Mouse (Mus musculus): ENCODE results near the gene Mad2l1. TPM values are rescaled to one million over a fixed set of nuclear protein-coding genes. Genes with fewer than 3 reads are reported as not detected.

Mad2l1 gene
- 10.4 and 13.7 TPM in 2 replicates for polyA plus RNA-seq (2014; fragmentation: Nextera tagmentation; extraction: Ambion mirVana)

GRCm38 (mm10) chr6:66535028-66535862 lies at the start of gene Mad2l1:
Gene Mad2l1 (plus strand): TSS chr6:66535390.
- Histone ChIP-seq H3K4me2 (ENCODE audit: low read depth, low read length) (peak within 1 kb of the TSS; percentile 73), H3K27ac (ENCODE audit: low read depth, low read length) (peak within 1 kb of the TSS; percentile 67), H3K36me3 (ENCODE audit: control insufficient read depth, insufficient read depth, low read length) (no peaks in the 10 kb centered on the region), H3K9ac (replicated peaks; ENCODE audit: low read depth, low read length) (peak within 1 kb of the TSS; percentile 52), H3K27me3 (ENCODE audit: control insufficient read depth, insufficient read depth, low read length) (no peaks in the 10 kb centered on the region), H3K4me1 (ENCODE audit: control insufficient read depth, insufficient read depth, low read length) (peaks cover 4% of the 10 kb centered on the region; the same call in 1 of the 2 replicates), H3K9me3 (ENCODE audit: control insufficient read depth, low read length) (no peaks in the 10 kb centered on the region), H3K4me3 (ENCODE audit: low read depth, low read length) (peak within 1 kb of the TSS; percentile 46)
- under 1% methylated on average over 57 of the region's 57 CpGs for WGBS
- ATAC-seq (ENCODE audit: low read depth) = peak; percentile 99

DNA sequence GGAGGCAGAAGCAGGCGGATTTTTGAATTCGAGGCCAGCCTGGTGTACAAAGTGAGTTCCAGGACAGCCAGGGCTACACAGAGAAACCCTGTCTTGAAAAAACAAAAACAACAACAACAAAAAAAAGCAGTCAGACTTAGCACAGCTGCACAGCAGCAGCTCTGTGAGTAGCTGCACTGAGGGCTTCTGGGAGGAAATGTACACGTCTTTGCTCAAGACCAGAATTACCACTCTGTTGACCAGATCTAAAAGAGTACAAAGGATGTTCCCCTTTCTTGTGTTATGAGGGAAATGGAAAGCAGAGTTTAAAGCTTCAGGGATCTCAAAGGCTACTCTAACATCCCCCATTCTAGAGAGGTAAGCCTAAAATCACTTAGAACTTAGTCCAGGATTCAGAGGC lies 41.5 kb upstream of the Mad2l1 start:
- Histone ChIP-seq H3K9ac (replicated peaks; ENCODE audit: low read depth, low read length) (no peak overlapping the region), H3K27ac (ENCODE audit: low read depth, low read length) (no peak overlapping the region), H3K4me1 (ENCODE audit: control insufficient read depth, insufficient read depth, low read length) (no peaks in the 10 kb centered on the region), H3K4me3 (ENCODE audit: low read depth, low read length) (no peak overlapping the region), H3K27me3 (ENCODE audit: control insufficient read depth, insufficient read depth, low read length) (no peaks in the 10 kb centered on the region), H3K4me2 (ENCODE audit: low read depth, low read length) (no peak overlapping the region), H3K9me3 (ENCODE audit: control insufficient read depth, low read length) (no peaks in the 10 kb centered on the region), H3K36me3 (ENCODE audit: control insufficient read depth, insufficient read depth, low read length) (no peaks in the 10 kb centered on the region)
- 90% methylated on average over 3 of the region's 3 CpGs for WGBS
- no peak for ATAC-seq (ENCODE audit: low read depth)

- Histone ChIP-seq H3K27me3 (ENCODE audit: control insufficient read depth, insufficient read depth, low read length) (no peaks in the 10 kb centered on the region), H3K27ac (ENCODE audit: low read depth, low read length) (no peak overlapping the region), H3K9me3 (ENCODE audit: control insufficient read depth, low read length) (no peaks in the 10 kb centered on the region), H3K4me3 (ENCODE audit: low read depth, low read length) (no peak overlapping the region), H3K9ac (replicated peaks; ENCODE audit: low read depth, low read length) (no peak overlapping the region), H3K4me2 (ENCODE audit: low read depth, low read length) (no peak overlapping the region), H3K4me1 (ENCODE audit: control insufficient read depth, insufficient read depth, low read length) (no peaks in the 10 kb centered on the region), H3K36me3 (ENCODE audit: control insufficient read depth, insufficient read depth, low read length) (no peaks in the 10 kb centered on the region)
- ATAC-seq (ENCODE audit: low read depth) = no peak
- 93% methylated on average over 5 of the region's 5 CpGs for WGBS
Observed at GRCm38 (mm10) chr6:66516368-66516767, 18.8 kb upstream of the Mad2l1 start.

- Histone ChIP-seq H3K9ac (replicated peaks; ENCODE audit: low read depth, low read length) (no peak overlapping the region), H3K27ac (ENCODE audit: low read depth, low read length) (no peak overlapping the region), H3K27me3 (ENCODE audit: control insufficient read depth, insufficient read depth, low read length) (no peaks in the 10 kb centered on the region), H3K4me1 (ENCODE audit: control insufficient read depth, insufficient read depth, low read length) (no peaks in the 10 kb centered on the region), H3K36me3 (ENCODE audit: control insufficient read depth, insufficient read depth, low read length) (no peaks in the 10 kb centered on the region), H3K4me3 (ENCODE audit: low read depth, low read length) (no peak overlapping the region), H3K9me3 (ENCODE audit: control insufficient read depth, low read length) (no peaks in the 10 kb centered on the region), H3K4me2 (ENCODE audit: low read depth, low read length) (no peak overlapping the region)
- ATAC-seq (ENCODE audit: low read depth) = no peak
- 95% methylated on average over 10 of the region's 10 CpGs for WGBS
Observed at GRCm38 (mm10) chr6:66528386-66528785, 6.8 kb upstream of the Mad2l1 start.

GRCm38 (mm10) chr6:66533241-66533640 lies 1.9 kb upstream of the Mad2l1 start:
- no peak overlapping the region for H3K4me2 ChIP-seq (ENCODE audit: low read depth, low read length)
- H3K9me3 ChIP-seq (ENCODE audit: control insufficient read depth, low read length) = no peaks in the 10 kb centered on the region
- H3K27me3 ChIP-seq (ENCODE audit: control insufficient read depth, insufficient read depth, low read length) = no peaks in the 10 kb centered on the region
- H3K9ac ChIP-seq (replicated peaks; ENCODE audit: low read depth, low read length) = no peak overlapping the region
- ATAC-seq (ENCODE audit: low read depth) = no peak
- peaks cover 4% of the 10 kb centered on the region; the same call in 1 of the 2 replicates for H3K4me1 ChIP-seq (ENCODE audit: control insufficient read depth, insufficient read depth, low read length)
- H3K27ac ChIP-seq (ENCODE audit: low read depth, low read length) = no peak overlapping the region
- no peak overlapping the region for H3K4me3 ChIP-seq (ENCODE audit: low read depth, low read length)
- no peaks in the 10 kb centered on the region for H3K36me3 ChIP-seq (ENCODE audit: control insufficient read depth, insufficient read depth, low read length)
- 20% methylated on average over 3 of the region's 3 CpGs for WGBS

DNA sequence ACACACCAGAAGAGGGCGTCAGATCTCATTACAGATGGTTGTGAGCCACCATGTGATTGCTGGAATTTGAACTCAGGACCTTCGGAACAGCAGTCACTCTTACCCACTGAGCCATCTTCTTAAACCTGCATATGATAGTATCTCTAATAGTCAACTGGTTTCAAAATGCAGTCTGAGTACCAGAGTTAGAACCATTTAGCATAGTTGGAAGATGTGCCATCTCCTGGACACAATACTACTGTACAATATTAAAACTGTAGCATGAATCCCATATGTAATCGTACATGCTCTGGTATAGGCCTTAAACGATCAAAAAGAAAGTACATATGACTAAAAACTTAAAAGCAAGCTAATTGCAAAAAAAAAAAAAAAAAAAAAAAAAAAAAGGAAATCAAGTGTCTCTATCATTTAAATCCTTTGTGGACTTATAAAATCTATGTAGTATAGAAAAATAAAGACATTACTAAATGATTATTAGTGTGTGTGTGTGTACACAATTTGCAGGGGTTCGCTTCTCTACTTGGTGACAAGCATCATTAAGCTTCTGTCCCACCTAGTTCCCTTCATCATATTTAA lies 736 bp upstream of the Mad2l1 start:
- H3K4me3 ChIP-seq (ENCODE audit: low read depth, low read length) = peak overlapping the region; percentile 46
- H3K27me3 ChIP-seq (ENCODE audit: control insufficient read depth, insufficient read depth, low read length) = no peaks in the 10 kb centered on the region
- H3K4me1 ChIP-seq (ENCODE audit: control insufficient read depth, insufficient read depth, low read length) = peaks cover 4% of the 10 kb centered on the region; the same call in 1 of the 2 replicates
- peak overlapping the region; percentile 73 for H3K4me2 ChIP-seq (ENCODE audit: low read depth, low read length)
- H3K9ac ChIP-seq (replicated peaks; ENCODE audit: low read depth, low read length) = peak overlapping the region; percentile 37; the same call in 1 of the 2 replicates
- peak overlapping the region; percentile 67 for H3K27ac ChIP-seq (ENCODE audit: low read depth, low read length)
- WGBS = 83% methylated on average over 5 of the region's 5 CpGs
- H3K36me3 ChIP-seq (ENCODE audit: control insufficient read depth, insufficient read depth, low read length) = no peaks in the 10 kb centered on the region
- ATAC-seq (ENCODE audit: low read depth) = no peak; the same call in 1 of the 2 replicates
- H3K9me3 ChIP-seq (ENCODE audit: control insufficient read depth, low read length) = no peaks in the 10 kb centered on the region

DNA sequence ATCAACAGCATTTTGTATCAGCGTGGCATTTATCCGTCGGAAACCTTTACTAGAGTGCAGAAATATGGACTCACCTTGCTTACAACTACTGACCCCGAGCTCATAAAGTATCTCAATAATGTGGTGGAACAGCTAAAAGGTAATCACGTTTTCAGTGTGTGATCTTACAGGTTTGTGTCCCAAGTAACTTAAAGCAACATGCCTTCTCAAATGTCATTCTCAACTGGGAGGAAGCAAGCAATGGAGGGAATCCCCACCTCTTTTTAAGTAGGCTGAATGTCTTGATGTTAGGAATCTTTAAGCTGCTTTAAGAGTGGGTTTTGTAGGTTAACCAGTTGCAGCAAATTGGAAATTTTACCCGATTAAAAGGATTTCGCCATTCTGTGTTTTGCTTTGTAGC lies 776 bp downstream of the Mad2l1 start:
- Histone ChIP-seq H3K4me1 (ENCODE audit: control insufficient read depth, insufficient read depth, low read length) (peaks cover 4% of the 10 kb centered on the region; the same call in 1 of the 2 replicates), H3K4me2 (ENCODE audit: low read depth, low read length) (peak overlapping the region; percentile 73), H3K27ac (ENCODE audit: low read depth, low read length) (no peak overlapping the region), H3K4me3 (ENCODE audit: low read depth, low read length) (peak overlapping the region; percentile 46), H3K9ac (replicated peaks; ENCODE audit: low read depth, low read length) (peak overlapping the region; percentile 52), H3K9me3 (ENCODE audit: control insufficient read depth, low read length) (no peaks in the 10 kb centered on the region), H3K27me3 (ENCODE audit: control insufficient read depth, insufficient read depth, low read length) (no peaks in the 10 kb centered on the region), H3K36me3 (ENCODE audit: control insufficient read depth, insufficient read depth, low read length) (no peaks in the 10 kb centered on the region)
- no peak for ATAC-seq (ENCODE audit: low read depth)
- 21% methylated on average over 7 of the region's 7 CpGs for WGBS

DNA sequence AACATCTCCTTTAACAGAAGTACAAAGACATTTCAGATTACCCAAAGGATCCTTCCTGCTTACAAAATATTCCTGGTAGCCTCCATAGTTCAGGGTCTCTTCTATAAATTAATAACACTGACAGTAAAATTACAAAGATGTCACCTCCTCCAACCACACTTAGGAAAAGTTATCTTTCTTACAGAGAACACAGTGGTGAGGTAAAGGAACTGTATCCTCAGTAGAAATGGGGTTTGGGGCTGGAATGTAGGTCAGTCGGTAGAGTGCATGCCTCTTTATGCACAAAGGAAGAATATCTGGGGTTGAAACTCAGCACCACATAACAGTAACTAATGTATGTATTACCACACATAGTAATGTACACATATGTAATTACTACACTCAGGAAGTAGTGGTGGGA lies 24.8 kb downstream of the Mad2l1 start, which contains the start of gene Vmn1r32:
Gene Vmn1r32, minus strand, starts transcription at position 101 of the 400 bp plus-strand sequence.
- H3K27me3 ChIP-seq (ENCODE audit: control insufficient read depth, insufficient read depth, low read length) = no peaks in the 10 kb centered on the region
- ATAC-seq (ENCODE audit: low read depth) = no peak
- H3K27ac ChIP-seq (ENCODE audit: low read depth, low read length) = no peak within 1 kb of the TSS
- no peak within 1 kb of the TSS for H3K9ac ChIP-seq (replicated peaks; ENCODE audit: low read depth, low read length)
- H3K4me1 ChIP-seq (ENCODE audit: control insufficient read depth, insufficient read depth, low read length) = no peaks in the 10 kb centered on the region
- H3K9me3 ChIP-seq (ENCODE audit: control insufficient read depth, low read length) = no peaks in the 10 kb centered on the region
- no peak within 1 kb of the TSS for H3K4me3 ChIP-seq (ENCODE audit: low read depth, low read length)
- no peaks in the 10 kb centered on the region for H3K36me3 ChIP-seq (ENCODE audit: control insufficient read depth, insufficient read depth, low read length)
- no peak within 1 kb of the TSS for H3K4me2 ChIP-seq (ENCODE audit: low read depth, low read length)
- WGBS = 89% methylated on average over 1 of the region's 1 CpGs

- H3K4me3 ChIP-seq (ENCODE audit: low read depth, low read length) = no peak overlapping the region
- H3K36me3 ChIP-seq (ENCODE audit: control insufficient read depth, insufficient read depth, low read length) = no peaks in the 10 kb centered on the region
- no peak for ATAC-seq (ENCODE audit: low read depth)
- no peak overlapping the region for H3K27ac ChIP-seq (ENCODE audit: low read depth, low read length)
- H3K27me3 ChIP-seq (ENCODE audit: control insufficient read depth, insufficient read depth, low read length) = no peaks in the 10 kb centered on the region
- H3K9me3 ChIP-seq (ENCODE audit: control insufficient read depth, low read length) = no peaks in the 10 kb centered on the region
- H3K9ac ChIP-seq (replicated peaks; ENCODE audit: low read depth, low read length) = no peak overlapping the region
- H3K4me2 ChIP-seq (ENCODE audit: low read depth, low read length) = no peak overlapping the region
- H3K4me1 ChIP-seq (ENCODE audit: control insufficient read depth, insufficient read depth, low read length) = no peaks in the 10 kb centered on the region
Observed at GRCm38 (mm10) chr6:66595804-66596203, 60.6 kb downstream of the Mad2l1 start.
